9 mouse cellular contexts compared by ENCODE assay signal in genomic region chr15:91754546-91754945, GRCm38 (mm10).
A peak's percentile ranks its signal among the peaks of the same experiment; 100 is the strongest.
DNase-seq lines count a peak whose midpoint lies in the region; ATAC-seq lines count a peak whose summit lies in the region.
"Had no signal": no experiment of that assay in that cellular context is flagged by ENCODE, and none has a peak within 500 bp of the region (broad histone marks: within the 10 kb centered on the region; RNA-seq: fewer than 3 reads in every experiment).

No protein-coding gene starts in this region.

- no peaks in the 10 kb centered on the region for H3K27me3 ChIP-seq in midbrain, embryonic 10.5 days (ENCODE audit: low read depth, poor library complexity, severe bottlenecking)
- H3K27me3 ChIP-seq in midbrain, embryonic 15.5 days (replicated peaks) = no peaks in the 10 kb centered on the region
- H3K27me3 ChIP-seq in hindbrain, embryonic 11.5 days (ENCODE audit: control insufficient read depth, insufficient read depth, low read length) = no peaks in the 10 kb centered on the region
- no peaks in the 10 kb centered on the region for H3K27me3 ChIP-seq in limb, embryonic 10.5 days (ENCODE audit: low read depth, poor library complexity, severe bottlenecking)
- H3K27me3 ChIP-seq: neural tube, embryonic 13.5 days had no signal

- DNase-seq in midbrain, embryonic 10.5 days (ENCODE audit: low spot score) = peak; percentile 45
- DNase-seq in adrenal gland, postnatal 25 days = peak; percentile 56
- DNase-seq in embryo, embryonic 11 days = peak; percentile 69
- peak; percentile 74 for DNase-seq in hindbrain, embryonic 11.5 days (ENCODE audit: low spot score)
- DNase-seq in limb, embryonic 10.5 days (ENCODE audit: low spot score) = peak; percentile 70
- DNase-seq in right cerebral cortex, adult 2 months (ENCODE audit: low spot score in 2 of 2) = peak; percentile 71 to 80
- DNase-seq in MN1 (ENCODE audit: low spot score) = no peak

- H3K4me3 ChIP-seq in midbrain, embryonic 10.5 days = no peak overlapping the region
- no peak overlapping the region for H3K4me3 ChIP-seq in midbrain, embryonic 15.5 days
- H3K4me3 ChIP-seq in hindbrain, embryonic 11.5 days (ENCODE audit: low read depth, low read length) = no peak overlapping the region
- H3K4me3 ChIP-seq in limb, embryonic 10.5 days = no peak overlapping the region
- H3K4me3 ChIP-seq: neural tube, embryonic 13.5 days had no signal

- WGBS in midbrain, embryonic 10.5 days = 30% methylated on average over 3 of the region's 3 CpGs
- WGBS in midbrain, embryonic 15.5 days = 17% methylated on average over 3 of the region's 3 CpGs
- 35% methylated on average over 3 of the region's 3 CpGs for WGBS in hindbrain, embryonic 11.5 days
- WGBS in limb, embryonic 10.5 days = 23% methylated on average over 3 of the region's 3 CpGs

- no peak overlapping the region for H3K27ac ChIP-seq in midbrain, embryonic 10.5 days (replicated peaks)
- no peak overlapping the region for H3K27ac ChIP-seq in midbrain, embryonic 15.5 days
- H3K27ac ChIP-seq in hindbrain, embryonic 11.5 days (ENCODE audit: low read depth, low read length) = no peak overlapping the region
- no peak overlapping the region for H3K27ac ChIP-seq in limb, embryonic 10.5 days
- H3K27ac ChIP-seq: neural tube, embryonic 13.5 days had no signal

- no peak overlapping the region for H3K4me2 ChIP-seq in midbrain, embryonic 15.5 days
- H3K4me2 ChIP-seq in hindbrain, embryonic 11.5 days (replicated peaks; ENCODE audit: low read depth, low read length) = no peak overlapping the region
- H3K4me2 ChIP-seq: neural tube, embryonic 13.5 days had no signal

- no peak for ATAC-seq in midbrain, embryonic 15.5 days (replicated peaks)
- no peak for ATAC-seq in hindbrain, embryonic 11.5 days (ENCODE audit: low FRiP score)

- H3K9me3 ChIP-seq in midbrain, embryonic 10.5 days (replicated peaks) = no peaks in the 10 kb centered on the region
- no peaks in the 10 kb centered on the region for H3K9me3 ChIP-seq in midbrain, embryonic 15.5 days
- H3K9me3 ChIP-seq in hindbrain, embryonic 11.5 days (ENCODE audit: control insufficient read depth, low read length) = no peaks in the 10 kb centered on the region
- H3K9me3 ChIP-seq in limb, embryonic 10.5 days (replicated peaks) = no peaks in the 10 kb centered on the region
- H3K9me3 ChIP-seq: neural tube, embryonic 13.5 days had no signal

- H3K4me1 ChIP-seq in midbrain, embryonic 10.5 days = no peaks in the 10 kb centered on the region
- H3K4me1 ChIP-seq in midbrain, embryonic 15.5 days = peaks cover 5% of the 10 kb centered on the region; the same call in 1 of the 2 replicates
- H3K4me1 ChIP-seq in hindbrain, embryonic 11.5 days (replicated peaks; ENCODE audit: control insufficient read depth, insufficient read depth, low read length) = no peaks in the 10 kb centered on the region
- H3K4me1 ChIP-seq in limb, embryonic 10.5 days = peaks cover 14% of the 10 kb centered on the region

- no peak overlapping the region for H3K9ac ChIP-seq in midbrain, embryonic 15.5 days
- H3K9ac ChIP-seq in hindbrain, embryonic 11.5 days (ENCODE audit: low read depth, low read length) = no peak overlapping the region
- H3K9ac ChIP-seq: neural tube, embryonic 13.5 days had no signal

- H3K36me3 ChIP-seq in midbrain, embryonic 10.5 days = no peaks in the 10 kb centered on the region
- no peaks in the 10 kb centered on the region for H3K36me3 ChIP-seq in midbrain, embryonic 15.5 days (replicated peaks)
- no peaks in the 10 kb centered on the region for H3K36me3 ChIP-seq in hindbrain, embryonic 11.5 days (ENCODE audit: control insufficient read depth, insufficient read depth, low read length)
- no peaks in the 10 kb centered on the region for H3K36me3 ChIP-seq in limb, embryonic 10.5 days
- H3K36me3 ChIP-seq: neural tube, embryonic 13.5 days had no signal
